Mouse (Mus musculus) heart, embryonic 14.5 days (tissue): ENCODE data around the gene Sumo1. TPM values are rescaled to one million over a fixed set of nuclear protein-coding genes. Genes with fewer than 3 reads are reported as not detected.

Experiments
- ATAC-seq: fragments of 200-750 bp; cut with Nextera tagmentation; 2 replicates; pipeline ENCODE4 v1.8.0; 2017; ENCODE audit warnings: low read depth, moderate TSS enrichment; ENCODE audit not compliant: insufficient number of reproducible peaks, insufficient read depth, low FRiP score
- H3K27ac ChIP-seq, 2 experiments: fragments of 200-500 bp in 1 of 2; fragments of 300-500 bp in 1 of 2; sonication (generic) in 1 of 2; replicated peaks in 1 of 2; 2 replicates each; pipeline ENCODE4 v1.5.1; 2012 to 2014; ENCODE audit warnings: low read depth in 2 of 2, low read length in 2 of 2, control low read depth in 1 of 2, mild to moderate bottlenecking in 1 of 2, mixed read lengths in 1 of 2; ENCODE audit not compliant: control insufficient read depth in 1 of 2, insufficient read depth in 1 of 2
- H3K27me3 ChIP-seq: fragments of 300-500 bp; sonication (generic); 2 replicates; pipeline ENCODE4 v1.6.1; 2014; ENCODE audit warnings: mild to moderate bottlenecking, low read length, control low read depth; ENCODE audit not compliant: control insufficient read depth, insufficient read depth
- H3K36me3 ChIP-seq: fragments of 300-500 bp; sonication (generic); 2 replicates; pipeline ENCODE4 v1.6.1; 2014; ENCODE audit warnings: mild to moderate bottlenecking, control low read depth, low read length, mixed read lengths; ENCODE audit not compliant: control insufficient read depth, insufficient read depth
- H3K4me1 ChIP-seq, 2 experiments: fragments of 200-500 bp in 1 of 2; fragments of 300-500 bp in 1 of 2; sonication (generic) in 1 of 2; 2 replicates each; pipeline ENCODE4 v1.6.1; 2012 to 2014; ENCODE audit warnings: low read length in 2 of 2, control low read depth in 1 of 2, mixed read lengths in 1 of 2; ENCODE audit not compliant: control insufficient read depth in 2 of 2, insufficient read depth in 2 of 2
- H3K4me2 ChIP-seq: fragments of 300-500 bp; sonication (generic); 2 replicates; pipeline ENCODE4 v1.6.1; 2014; ENCODE audit warnings: mild to moderate bottlenecking, low read length
- H3K4me3 ChIP-seq, 2 experiments: fragments of 200-500 bp in 1 of 2; fragments of 300-500 bp in 1 of 2; sonication (generic) in 1 of 2; 2 replicates each; pipeline ENCODE4 v1.5.1; 2012 to 2014; ENCODE audit warnings: low read length in 2 of 2, mild to moderate bottlenecking in 2 of 2, control low read depth in 1 of 2, low read depth in 1 of 2, moderate library complexity in 1 of 2; ENCODE audit not compliant: control insufficient read depth in 1 of 2, insufficient read depth in 1 of 2
- H3K9ac ChIP-seq: fragments of 300-500 bp; sonication (generic); 2 replicates; pipeline ENCODE4 v1.6.1; 2014; ENCODE audit warnings: mild to moderate bottlenecking, low read length
- H3K9me3 ChIP-seq: fragments of 300-500 bp; sonication (generic); 2 replicates; pipeline ENCODE4 v1.6.1; 2016; ENCODE audit warnings: low read length, control low read depth; ENCODE audit not compliant: control insufficient read depth
- WGBS: fragments of 180-500 bp; shearing (Covaris S2); extraction: QIAGEN DNeasy Blood & Tissue Kit; methylation state at CpG from one replicate; pipeline ENCODE4 v1.1.7; 2014; 5-methylcytosine and 5-hydroxymethylcytosine counted together
- polyA plus RNA-seq: library from polyadenylated mRNA; unstranded; fragments of >200 nt; fragmentation: Nextera tagmentation; extraction: Ambion mirVana; gene quantifications from 2 replicates; pipeline ENCODE4 v1.2.1, GENCODE M21; 2014

Sumo1 gene
- polyA plus RNA-seq, 1 experiment from 2014 or later: 246 TPM

DNA sequence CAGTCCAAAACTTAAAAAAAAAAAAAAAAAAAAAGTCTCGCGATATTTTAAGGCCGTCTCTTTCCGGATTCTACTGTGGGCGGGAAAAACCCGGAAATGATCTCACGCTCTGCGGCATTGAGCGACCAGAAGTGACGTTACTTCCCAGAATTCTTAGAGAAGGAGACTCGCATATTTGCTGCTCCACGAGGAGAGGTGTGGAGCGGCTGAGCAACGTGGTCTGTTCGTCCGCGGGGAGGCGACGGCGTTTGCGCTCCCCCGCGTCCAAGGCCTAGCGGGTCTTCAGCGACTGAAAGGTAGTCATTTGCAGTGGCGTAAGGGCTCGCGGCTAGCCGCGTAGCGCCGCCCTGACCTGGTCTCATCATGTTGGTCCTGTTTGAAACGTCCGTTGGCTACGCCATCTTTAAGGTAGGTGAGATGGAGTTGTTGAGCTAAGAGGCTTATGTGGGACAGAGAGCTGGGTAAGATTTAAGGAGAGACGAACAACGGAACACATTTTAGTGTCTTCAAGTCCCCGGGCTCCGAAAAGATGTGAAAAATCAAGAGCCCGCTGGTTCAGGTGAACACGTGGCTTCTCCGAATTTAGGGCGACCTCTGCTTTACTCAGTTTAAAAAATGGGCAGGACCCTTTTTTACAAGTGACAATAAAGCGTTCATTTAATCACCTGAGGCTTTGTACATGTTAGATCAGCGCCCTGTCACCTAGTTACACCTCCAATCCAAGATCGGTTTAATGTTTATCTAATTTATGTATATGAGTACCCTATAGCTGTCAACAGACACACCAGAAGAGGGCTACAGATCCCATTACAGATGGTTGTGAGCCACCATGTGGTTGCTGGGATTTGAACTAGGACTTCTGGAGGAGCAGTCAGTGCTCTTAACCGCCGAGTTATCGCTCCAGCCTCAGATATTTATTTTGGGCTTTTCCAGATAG lies 14.5 kb upstream of the Sumo1 start, which contains the start of gene Nop58:
Gene Nop58 (plus strand): TSS at position 153 of the 937 bp plus-strand sequence.
- WGBS: under 1% methylated on average over 49 of the region's 49 CpGs
- 0 out of 2 replicates have a peak, but pooled peaks cover 5% of the 10 kb centered on the region for H3K27me3 ChIP-seq
- peak within 1 kb of the TSS; percentile 83 to 91 for H3K27ac ChIP-seq
- H3K4me3 ChIP-seq: peak within 1 kb of the TSS; percentile 56 to 72
- no peaks in the 10 kb centered on the region for H3K9me3 ChIP-seq
- H3K4me1 ChIP-seq: peaks cover 2 to 17% of the 10 kb centered on the region in 2 experiments; a peak in 3 of 4 replicates
- H3K36me3 ChIP-seq: peaks cover 9% of the 10 kb centered on the region
- ATAC-seq: peak; percentile 91
- peak within 1 kb of the TSS; percentile 80 for H3K9ac ChIP-seq
- peak within 1 kb of the TSS; percentile 93 for H3K4me2 ChIP-seq

DNA sequence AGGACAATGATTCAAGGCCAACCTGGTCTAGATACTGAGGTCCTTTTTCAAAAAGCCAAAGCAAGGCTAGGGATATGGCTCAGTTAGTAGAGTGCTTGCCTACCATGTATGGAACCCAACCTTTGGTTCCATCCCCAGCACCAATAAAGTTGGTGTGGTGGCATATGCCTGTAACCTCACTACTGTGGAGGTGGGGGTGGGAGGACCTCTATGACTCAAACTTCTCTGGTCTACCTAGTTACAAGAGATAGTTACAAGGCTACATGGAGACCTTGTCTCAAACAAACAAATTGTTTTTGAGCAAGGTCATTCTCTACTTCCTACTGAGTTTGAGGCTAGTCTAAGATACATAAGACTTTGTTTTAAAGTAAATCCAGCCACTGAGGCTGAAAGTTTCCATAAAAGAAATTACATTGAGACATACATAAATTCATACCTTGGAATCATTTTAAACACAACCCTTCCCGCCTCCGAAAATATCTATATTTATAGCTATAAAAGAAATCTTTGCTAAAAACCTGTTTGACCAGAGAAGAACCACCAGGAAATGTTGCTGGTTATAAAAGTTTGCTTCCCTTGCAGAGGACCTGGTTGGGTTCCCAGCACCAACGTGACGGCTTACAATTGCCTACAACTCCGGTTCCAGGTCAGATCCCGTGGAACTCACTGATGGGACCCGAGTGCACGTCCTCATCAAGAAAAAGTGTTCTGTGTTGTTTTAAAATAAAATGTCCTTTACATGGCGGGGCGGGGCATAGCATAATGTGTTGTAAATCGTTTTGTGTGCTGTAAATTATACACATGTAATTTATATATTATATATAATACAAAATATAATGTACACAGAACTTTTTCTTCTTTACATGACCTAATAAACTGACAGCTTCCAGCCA lies 13.5 kb upstream of the Sumo1 start:
- Histone ChIP-seq H3K36me3 (peaks cover under 1% of the 10 kb centered on the region), H3K4me3 (peak overlapping the region; percentile 42 to 72), H3K27ac (peak overlapping the region; percentile 56 to 83), H3K4me1 (peaks cover 2 to 17% of the 10 kb centered on the region in 2 experiments; a peak in 3 of 4 replicates), H3K27me3 (0 out of 2 replicates have a peak, but pooled peaks cover 5% of the 10 kb centered on the region), H3K4me2 (peak overlapping the region; percentile 93), H3K9ac (peak overlapping the region; percentile 66), H3K9me3 (no peaks in the 10 kb centered on the region)
- ATAC-seq: no peak; the same call in 1 of the 2 replicates
- WGBS: 7% methylated on average over 11 of the region's 11 CpGs

DNA sequence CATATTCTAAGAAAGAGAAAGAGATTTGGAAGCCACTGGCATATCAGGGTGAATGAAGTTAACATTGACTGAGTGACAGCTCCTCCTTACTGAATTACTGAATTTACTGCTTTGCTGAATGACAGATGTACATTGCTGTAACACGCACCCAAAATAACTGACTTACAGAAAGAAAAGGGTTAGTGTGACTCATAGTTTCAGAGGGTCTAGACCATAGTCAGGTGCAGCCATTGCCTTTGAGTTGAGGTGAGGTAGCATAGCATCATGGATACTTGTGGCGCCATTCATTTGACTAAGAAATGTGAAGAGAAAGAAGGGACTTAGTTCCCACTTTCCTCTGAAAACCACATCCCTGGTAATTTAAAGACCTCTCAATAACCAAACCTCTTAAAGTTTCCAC lies 3.0 kb upstream of the Sumo1 start:
- Histone ChIP-seq H3K4me1 (peaks cover 0 to 16% of the 10 kb centered on the region in 2 experiments; a peak in 2 of 4 replicates), H3K4me2 (no peak overlapping the region), H3K27me3 (no peaks in the 10 kb centered on the region), H3K27ac (no peak overlapping the region), H3K36me3 (peaks cover 4% of the 10 kb centered on the region; the same call in 1 of the 2 replicates), H3K4me3 (no peak overlapping the region), H3K9me3 (no peaks in the 10 kb centered on the region), H3K9ac (no peak overlapping the region)
- no peak for ATAC-seq
- 93% methylated on average over 2 of the region's 2 CpGs for WGBS

DNA sequence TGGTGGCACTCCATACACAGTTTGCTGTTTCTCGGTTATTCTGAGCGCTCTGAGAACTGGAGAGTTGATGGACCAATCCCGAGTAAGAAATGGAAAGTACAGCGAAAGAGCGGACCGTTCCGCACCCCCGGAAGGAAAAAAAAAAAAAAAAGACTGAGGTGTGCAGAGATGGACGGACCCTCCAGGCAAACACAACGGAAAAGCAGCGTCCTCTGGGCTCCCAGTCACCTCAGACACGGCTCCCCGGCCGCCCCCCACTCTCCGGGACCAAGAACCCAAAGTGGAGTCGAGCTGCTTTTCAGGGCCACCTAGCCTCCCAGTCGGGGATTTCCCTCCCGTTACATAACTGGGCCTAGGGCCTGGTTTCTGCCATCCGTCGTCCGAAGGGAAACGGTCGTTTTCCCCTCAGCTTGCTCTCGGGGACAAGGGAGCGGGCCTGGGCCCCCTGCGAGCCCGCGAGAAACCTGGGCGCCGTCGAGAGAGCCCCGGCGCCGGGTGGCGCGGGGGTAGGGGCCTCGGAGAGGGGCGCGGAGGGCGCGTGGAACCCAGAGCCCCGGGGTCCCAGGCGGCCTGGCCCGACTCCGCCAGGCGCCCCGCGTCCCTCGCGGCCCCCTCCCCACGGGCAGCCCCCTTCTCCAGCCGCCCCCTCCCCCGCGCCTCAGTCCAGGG lies 538 bp downstream of the Sumo1 start:
- no peaks in the 10 kb centered on the region for H3K27me3 ChIP-seq
- H3K9me3 ChIP-seq: no peaks in the 10 kb centered on the region
- peak overlapping the region; percentile 74 to 76 for H3K4me3 ChIP-seq
- peaks cover 4% of the 10 kb centered on the region; the same call in 1 of the 2 replicates for H3K36me3 ChIP-seq
- WGBS: under 1% methylated on average over 53 of the region's 54 CpGs
- peak overlapping the region; percentile 89 to 94 for H3K27ac ChIP-seq
- peaks cover 0 to 16% of the 10 kb centered on the region in 2 experiments; a peak in 2 of 4 replicates for H3K4me1 ChIP-seq
- ATAC-seq: no peak; the same call in 1 of the 2 replicates
- peak overlapping the region; percentile 98 for H3K9ac ChIP-seq
- peak overlapping the region; percentile 91 for H3K4me2 ChIP-seq

DNA sequence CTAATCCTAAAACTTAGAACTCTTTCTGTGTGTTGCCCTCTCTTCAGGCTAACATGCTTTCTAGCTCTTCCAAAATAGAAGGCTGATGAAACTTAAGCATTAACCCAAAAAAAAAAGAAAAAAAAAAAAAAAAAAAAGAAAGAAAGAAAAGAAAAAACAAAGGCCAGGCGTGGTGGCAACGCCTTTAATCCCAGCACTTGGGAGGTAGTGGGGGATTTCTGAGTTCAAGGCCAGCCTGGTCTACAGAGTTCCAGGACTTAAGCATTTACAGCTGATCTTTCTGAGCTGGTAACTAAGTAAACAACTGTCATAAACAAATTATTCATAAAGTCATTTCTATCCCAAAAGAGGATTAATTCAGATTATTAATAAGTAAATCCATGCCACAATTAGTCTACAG lies 1.8 kb downstream of the Sumo1 start:
- Histone ChIP-seq H3K27me3 (no peaks in the 10 kb centered on the region), H3K36me3 (peaks cover 4% of the 10 kb centered on the region; the same call in 1 of the 2 replicates), H3K9ac (no peak overlapping the region), H3K4me1 (peaks cover 0 to 16% of the 10 kb centered on the region in 2 experiments; a peak in 2 of 4 replicates), H3K4me2 (no peak overlapping the region), H3K27ac (no peak overlapping the region), H3K9me3 (no peaks in the 10 kb centered on the region), H3K4me3 (no peak overlapping the region)
- ATAC-seq: no peak
- WGBS: 80% methylated on average over 2 of the region's 2 CpGs

DNA sequence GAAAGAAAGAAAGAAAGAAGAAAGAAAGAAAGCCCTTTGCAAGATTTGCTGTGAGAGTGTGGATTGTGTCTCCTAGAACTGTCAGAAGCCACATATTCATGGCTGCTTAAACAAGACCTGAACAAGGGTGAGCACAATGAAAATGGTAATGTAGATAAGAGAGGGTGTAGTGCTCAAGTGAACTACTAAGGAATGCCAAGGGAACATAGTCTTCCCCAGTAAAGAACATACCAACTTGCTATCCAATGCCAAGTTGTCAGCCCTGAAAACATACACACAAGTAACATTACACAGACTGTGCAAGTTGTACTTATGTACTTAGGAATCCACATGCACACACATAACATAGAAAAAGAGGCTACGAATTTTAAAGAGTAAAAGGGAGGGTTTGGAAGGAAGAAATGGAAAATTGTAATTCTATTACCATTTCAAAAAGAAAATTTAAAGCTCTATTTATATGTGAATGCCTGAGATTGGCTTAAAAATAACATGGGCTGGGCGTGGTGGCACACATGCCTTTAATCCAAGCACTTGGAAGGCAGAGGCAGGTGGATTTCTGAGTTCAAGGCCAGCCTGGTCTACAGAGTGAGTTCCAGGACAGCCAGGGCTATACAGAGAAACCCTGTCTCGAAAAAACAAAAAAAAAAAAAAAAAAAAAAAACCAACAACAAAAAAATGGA lies 7.0 kb downstream of the Sumo1 start:
- H3K27me3 ChIP-seq: no peaks in the 10 kb centered on the region
- no peak for ATAC-seq
- 88% methylated on average over 2 of the region's 3 CpGs for WGBS
- no peak overlapping the region for H3K27ac ChIP-seq
- H3K36me3 ChIP-seq: no peaks in the 10 kb centered on the region
- no peak overlapping the region for H3K4me2 ChIP-seq
- no peaks in the 10 kb centered on the region for H3K9me3 ChIP-seq
- H3K4me3 ChIP-seq: no peak overlapping the region
- H3K4me1 ChIP-seq: no peaks in the 10 kb centered on the region
- H3K9ac ChIP-seq: no peak overlapping the region
